Mouse (Mus musculus): Measurements from ENCODE around the gene Eif4e2. TPM values are rescaled to one million over a fixed set of nuclear protein-coding genes. Genes with fewer than 3 reads are reported as not detected.

Eif4e2 gene
- polyA plus RNA-seq, 1 experiment, result 159 TPM

DNA sequence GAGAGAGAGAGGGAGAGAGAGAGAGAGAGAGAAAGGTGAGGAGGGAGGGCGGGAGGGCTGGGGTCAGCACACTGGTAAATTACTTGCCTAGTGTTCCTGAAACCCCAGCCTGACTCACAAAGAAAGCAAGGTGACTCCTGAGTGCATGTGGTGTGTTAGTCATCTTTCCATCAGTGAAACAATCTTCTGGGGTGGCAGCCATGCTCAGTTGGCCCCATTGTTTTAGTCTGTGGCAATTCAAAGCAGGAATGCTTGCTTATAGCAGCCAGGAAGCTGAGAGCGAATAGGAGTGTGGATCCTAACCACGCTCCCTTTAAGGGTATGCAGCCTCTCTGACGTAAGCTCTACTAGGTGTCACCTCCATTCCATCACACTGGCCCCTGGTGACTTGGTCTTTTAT is 41.5 kb downstream of the Eif4e2 start:
- no peaks in the 10 kb centered on the region for H3K27me3 ChIP-seq (ENCODE audit: control insufficient read depth, insufficient read depth, insufficient read length)
- H3K79me2 ChIP-seq (ENCODE audit: control insufficient read depth, insufficient read depth), result no peaks in the 10 kb centered on the region
- H3K36me3 ChIP-seq (ENCODE audit: control insufficient read depth, insufficient read depth), result no peaks in the 10 kb centered on the region
- TF ChIP-seq MYOD1 (IDR thresholded peaks at IDR 0.05; ENCODE audit: control insufficient read depth, insufficient read length, low read depth) (no peak), MYOG (IDR thresholded peaks at IDR 0.05; ENCODE audit: control insufficient read depth, extremely low read depth, insufficient read length) (no peak), USF1 (IDR thresholded peaks at IDR 0.05; ENCODE audit: low read depth) (no peak), FOSL1 (IDR thresholded peaks at IDR 0.05; ENCODE audit: insufficient read depth, low read length, poor library complexity, severe bottlenecking) (peak; percentile 54), MAX (IDR thresholded peaks at IDR 0.05) (no peak), CEBPB (IDR thresholded peaks at IDR 0.05; ENCODE audit: low read depth) (peak; percentile 31)
- H3ac ChIP-seq (ENCODE audit: control insufficient read depth, insufficient read length, low read depth), result no peak overlapping the region
- no peaks in the 10 kb centered on the region for H3K79me3 ChIP-seq (ENCODE audit: low read depth)
- H3K4me3 ChIP-seq (ENCODE audit: insufficient read depth, poor library complexity, severe bottlenecking), result no peak overlapping the region

- H3K27me3 ChIP-seq (ENCODE audit: control insufficient read depth, insufficient read depth, insufficient read length), result no peaks in the 10 kb centered on the region
- H3K36me3 ChIP-seq (ENCODE audit: control insufficient read depth, insufficient read depth), result no peaks in the 10 kb centered on the region
- no peaks in the 10 kb centered on the region for H3K79me3 ChIP-seq (ENCODE audit: low read depth)
- H3K4me3 ChIP-seq (ENCODE audit: insufficient read depth, poor library complexity, severe bottlenecking), result no peak overlapping the region
- H3ac ChIP-seq (ENCODE audit: control insufficient read depth, insufficient read length, low read depth), result no peak overlapping the region
- TF ChIP-seq CEBPB (IDR thresholded peaks at IDR 0.05; ENCODE audit: low read depth), result no peak
- TF ChIP-seq USF1 (IDR thresholded peaks at IDR 0.05; ENCODE audit: low read depth), result no peak
- TF ChIP-seq MAX (IDR thresholded peaks at IDR 0.05), result no peak
- no peak for TF ChIP-seq CTCF (IDR thresholded peaks at IDR 0.05; ENCODE audit: control insufficient read depth, insufficient read depth, insufficient read length)
- TF ChIP-seq MYOD1 (IDR thresholded peaks at IDR 0.05; ENCODE audit: control insufficient read depth, insufficient read length, low read depth), result no peak
- TF ChIP-seq FOSL1 (IDR thresholded peaks at IDR 0.05; ENCODE audit: insufficient read depth, low read length, poor library complexity, severe bottlenecking), result no peak
- no peak for TF ChIP-seq MYOG (IDR thresholded peaks at IDR 0.05; ENCODE audit: control insufficient read depth, extremely low read depth, insufficient read length)
- no peaks in the 10 kb centered on the region for H3K79me2 ChIP-seq (ENCODE audit: control insufficient read depth, insufficient read depth)
Measured at GRCm38 (mm10) chr1:87257691-87258090, 44.0 kb downstream of the Eif4e2 start.

GRCm38 (mm10) chr1:87258484-87258883 is 44.8 kb downstream of the Eif4e2 start:
- Histone ChIP-seq H3K36me3 (ENCODE audit: control insufficient read depth, insufficient read depth) (no peaks in the 10 kb centered on the region), H3ac (ENCODE audit: control insufficient read depth, insufficient read length, low read depth) (no peak overlapping the region), H3K27me3 (ENCODE audit: control insufficient read depth, insufficient read depth, insufficient read length) (no peaks in the 10 kb centered on the region), H3K79me3 (ENCODE audit: low read depth) (no peaks in the 10 kb centered on the region), H3K4me3 (ENCODE audit: insufficient read depth, poor library complexity, severe bottlenecking) (no peak overlapping the region), H3K79me2 (ENCODE audit: control insufficient read depth, insufficient read depth) (no peaks in the 10 kb centered on the region)
- no peak for TF ChIP-seq MYOG (IDR thresholded peaks at IDR 0.05; ENCODE audit: control insufficient read depth, extremely low read depth, insufficient read length)
- no peak for TF ChIP-seq CTCF (IDR thresholded peaks at IDR 0.05; ENCODE audit: control insufficient read depth, insufficient read depth, insufficient read length)
- TF ChIP-seq MAX (IDR thresholded peaks at IDR 0.05), result no peak
- no peak for TF ChIP-seq FOSL1 (IDR thresholded peaks at IDR 0.05; ENCODE audit: insufficient read depth, low read length, poor library complexity, severe bottlenecking)
- no peak for TF ChIP-seq CEBPB (IDR thresholded peaks at IDR 0.05; ENCODE audit: low read depth)
- TF ChIP-seq MYOD1 (IDR thresholded peaks at IDR 0.05; ENCODE audit: control insufficient read depth, insufficient read length, low read depth), result no peak
- TF ChIP-seq USF1 (IDR thresholded peaks at IDR 0.05; ENCODE audit: low read depth), result no peak

DNA sequence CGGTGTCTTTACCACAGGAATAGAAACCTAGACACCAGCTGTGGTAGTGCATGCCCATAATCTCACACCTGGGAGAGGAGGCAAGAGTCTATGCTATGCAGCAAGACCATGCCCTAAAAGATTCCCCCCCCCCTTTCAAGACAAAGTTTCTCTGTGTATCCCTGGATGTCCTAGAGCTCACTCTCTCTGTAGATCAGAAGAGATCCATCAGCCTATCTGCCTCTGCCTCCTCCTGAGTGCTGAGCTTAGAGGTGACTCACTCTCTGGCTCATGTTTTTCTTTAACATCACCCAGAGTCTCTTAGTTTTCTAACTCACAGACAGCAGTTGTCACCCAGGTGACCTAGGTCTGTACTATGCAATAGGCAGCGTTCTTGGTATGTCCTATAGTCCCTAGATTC is 45.6 kb downstream of the Eif4e2 start:
- no peaks in the 10 kb centered on the region for H3K79me3 ChIP-seq (ENCODE audit: low read depth)
- H3K4me3 ChIP-seq (ENCODE audit: insufficient read depth, poor library complexity, severe bottlenecking), result no peak overlapping the region
- H3K79me2 ChIP-seq (ENCODE audit: control insufficient read depth, insufficient read depth), result no peaks in the 10 kb centered on the region
- TF ChIP-seq FOSL1 (IDR thresholded peaks at IDR 0.05; ENCODE audit: insufficient read depth, low read length, poor library complexity, severe bottlenecking) (no peak), MYOD1 (IDR thresholded peaks at IDR 0.05; ENCODE audit: control insufficient read depth, insufficient read length, low read depth) (no peak), CEBPB (IDR thresholded peaks at IDR 0.05; ENCODE audit: low read depth) (no peak), MYOG (IDR thresholded peaks at IDR 0.05; ENCODE audit: control insufficient read depth, extremely low read depth, insufficient read length) (no peak), USF1 (IDR thresholded peaks at IDR 0.05; ENCODE audit: low read depth) (no peak), MAX (IDR thresholded peaks at IDR 0.05) (no peak), CTCF (IDR thresholded peaks at IDR 0.05; ENCODE audit: control insufficient read depth, insufficient read depth, insufficient read length) (no peak)
- no peak overlapping the region for H3ac ChIP-seq (ENCODE audit: control insufficient read depth, insufficient read length, low read depth)
- H3K36me3 ChIP-seq (ENCODE audit: control insufficient read depth, insufficient read depth), result no peaks in the 10 kb centered on the region
- H3K27me3 ChIP-seq (ENCODE audit: control insufficient read depth, insufficient read depth, insufficient read length), result peaks cover 3% of the 10 kb centered on the region

- Histone ChIP-seq H3K79me2 (ENCODE audit: control insufficient read depth, insufficient read depth) (no peaks in the 10 kb centered on the region), H3K27me3 (ENCODE audit: control insufficient read depth, insufficient read depth, insufficient read length) (peaks cover 14% of the 10 kb centered on the region), H3K4me3 (ENCODE audit: insufficient read depth, poor library complexity, severe bottlenecking) (no peak overlapping the region), H3ac (ENCODE audit: control insufficient read depth, insufficient read length, low read depth) (no peak overlapping the region), H3K79me3 (ENCODE audit: low read depth) (no peaks in the 10 kb centered on the region), H3K36me3 (ENCODE audit: control insufficient read depth, insufficient read depth) (no peaks in the 10 kb centered on the region)
- TF ChIP-seq MYOG (IDR thresholded peaks at IDR 0.05; ENCODE audit: control insufficient read depth, extremely low read depth, insufficient read length) (no peak), MYOD1 (IDR thresholded peaks at IDR 0.05; ENCODE audit: control insufficient read depth, insufficient read length, low read depth) (no peak), CEBPB (IDR thresholded peaks at IDR 0.05; ENCODE audit: low read depth) (no peak), MAX (IDR thresholded peaks at IDR 0.05) (no peak), FOSL1 (IDR thresholded peaks at IDR 0.05; ENCODE audit: insufficient read depth, low read length, poor library complexity, severe bottlenecking) (no peak), USF1 (IDR thresholded peaks at IDR 0.05; ENCODE audit: low read depth) (no peak), CTCF (IDR thresholded peaks at IDR 0.05; ENCODE audit: control insufficient read depth, insufficient read depth, insufficient read length) (no peak)
Measured at GRCm38 (mm10) chr1:87263257-87263656, 49.5 kb downstream of the Eif4e2 start.

- Histone ChIP-seq H3K79me2 (ENCODE audit: control insufficient read depth, insufficient read depth) (no peaks in the 10 kb centered on the region), H3ac (ENCODE audit: control insufficient read depth, insufficient read length, low read depth) (peak overlapping the region; percentile 35), H3K36me3 (ENCODE audit: control insufficient read depth, insufficient read depth) (no peaks in the 10 kb centered on the region), H3K79me3 (ENCODE audit: low read depth) (no peaks in the 10 kb centered on the region), H3K4me3 (ENCODE audit: insufficient read depth, poor library complexity, severe bottlenecking) (no peak overlapping the region), H3K27me3 (ENCODE audit: control insufficient read depth, insufficient read depth, insufficient read length) (peaks cover 14% of the 10 kb centered on the region)
- TF ChIP-seq FOSL1 (IDR thresholded peaks at IDR 0.05; ENCODE audit: insufficient read depth, low read length, poor library complexity, severe bottlenecking) (no peak), USF1 (IDR thresholded peaks at IDR 0.05; ENCODE audit: low read depth) (no peak), MYOD1 (IDR thresholded peaks at IDR 0.05; ENCODE audit: control insufficient read depth, insufficient read length, low read depth) (no peak), CEBPB (IDR thresholded peaks at IDR 0.05; ENCODE audit: low read depth) (no peak), CTCF (IDR thresholded peaks at IDR 0.05; ENCODE audit: control insufficient read depth, insufficient read depth, insufficient read length) (no peak), MYOG (IDR thresholded peaks at IDR 0.05; ENCODE audit: control insufficient read depth, extremely low read depth, insufficient read length) (no peak), MAX (IDR thresholded peaks at IDR 0.05) (no peak)
Measured at GRCm38 (mm10) chr1:87263796-87264133, 50.1 kb downstream of the Eif4e2 start.

Data from C2C12 (cell line).